Mouse (Mus musculus) neural tube, embryonic 15.5 days (tissue): ENCODE results near the gene Hoxd9. TPM values are rescaled to one million over a fixed set of nuclear protein-coding genes. Genes with fewer than 3 reads are reported as not detected.
A peak's percentile ranks its signal among the peaks of the same experiment; 100 is the strongest.

Experiments
- ATAC-seq: fragments of 200-750 bp; cut with Nextera tagmentation; 2 replicates; pipeline ENCODE4 v1.8.0; 2017; ENCODE audit warnings: mild to moderate bottlenecking, moderate TSS enrichment, moderate library complexity; ENCODE audit not compliant: low FRiP score
- H3K27ac ChIP-seq: fragments of 300-500 bp; sonication (generic); replicated peaks from 2 replicates; pipeline ENCODE4 v1.5.1; 2015; ENCODE audit warnings: mild to moderate bottlenecking, inconsistent platforms
- H3K27me3 ChIP-seq: fragments of 300-500 bp; sonication (generic); replicated peaks from 2 replicates; pipeline ENCODE4 v1.6.1; 2015; ENCODE audit warnings: inconsistent platforms
- H3K36me3 ChIP-seq: fragments of 300-500 bp; sonication (generic); 2 replicates; pipeline ENCODE4 v1.6.1; 2015; ENCODE audit warnings: inconsistent platforms
- H3K4me1 ChIP-seq: fragments of 300-500 bp; sonication (generic); 2 replicates; pipeline ENCODE4 v1.6.1; 2015; ENCODE audit warnings: inconsistent platforms
- H3K4me2 ChIP-seq: fragments of 300-500 bp; sonication (generic); 2 replicates; pipeline ENCODE4 v1.6.1; 2015; ENCODE audit warnings: inconsistent platforms, mild to moderate bottlenecking, moderate library complexity
- H3K4me3 ChIP-seq: fragments of 300-500 bp; sonication (generic); replicated peaks from 2 replicates; pipeline ENCODE4 v1.5.1; 2015; ENCODE audit warnings: mild to moderate bottlenecking, inconsistent platforms
- H3K9ac ChIP-seq: fragments of 300-500 bp; sonication (generic); replicated peaks from 2 replicates; pipeline ENCODE4 v1.6.1; 2015; ENCODE audit warnings: mild to moderate bottlenecking, inconsistent platforms
- H3K9me3 ChIP-seq: fragments of 300-500 bp; sonication (generic); replicated peaks from 2 replicates; pipeline ENCODE4 v1.6.1; 2016; ENCODE audit warnings: inconsistent platforms
- WGBS: fragments of 180-500 bp; shearing (Covaris S2); methylation state at CpG from one replicate; pipeline ENCODE4 v1.1.7; 2015; ENCODE audit warnings: mixed read lengths; 5-methylcytosine and 5-hydroxymethylcytosine counted together
- polyA plus RNA-seq: library from polyadenylated mRNA; unstranded; fragments of >200 nt; fragmentation: Nextera tagmentation; extraction: Ambion mirVana; gene quantifications from 2 replicates; pipeline ENCODE4 v1.2.1, GENCODE M21; 2015

The Hoxd9 gene
- polyA plus RNA-seq, 1 experiment from 2014 or later, result 20.0 TPM

DNA sequence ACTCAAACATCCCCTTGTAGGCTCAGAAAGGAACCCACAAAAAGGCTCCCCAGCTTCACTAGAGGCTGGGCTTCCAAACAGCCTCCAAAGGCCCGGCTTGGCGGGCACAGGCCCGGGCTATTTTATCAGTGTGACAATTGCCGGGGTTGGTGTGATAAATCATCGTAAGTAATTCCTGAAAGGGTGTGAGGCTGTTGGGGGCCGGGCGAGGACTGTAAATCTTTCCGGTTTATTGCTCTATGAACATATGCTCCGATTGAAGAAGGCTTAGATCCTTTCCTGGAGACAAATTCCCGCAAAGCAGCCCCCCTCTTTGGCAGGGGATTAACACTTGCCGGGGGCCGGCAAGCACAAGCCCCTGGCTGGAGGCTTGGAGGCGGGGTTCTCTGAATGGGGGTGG, 36.9 kb downstream of the Hoxd9 start:
- H3K27me3 ChIP-seq, result no peaks in the 10 kb centered on the region
- peak; percentile 33 for ATAC-seq
- H3K4me1 ChIP-seq, result peaks cover 92% of the 10 kb centered on the region
- H3K9me3 ChIP-seq, result no peaks in the 10 kb centered on the region
- H3K36me3 ChIP-seq, result no peaks in the 10 kb centered on the region
- 3% methylated on average over 13 of the region's 13 CpGs for WGBS
- H3K4me3 ChIP-seq, result 0 out of 2 replicates have a peak overlapping the region, but pooled peaks have one; percentile 9
- H3K27ac ChIP-seq, result peak overlapping the region; percentile 91
- H3K4me2 ChIP-seq, result peak overlapping the region; percentile 58
- peak overlapping the region; percentile 46 for H3K9ac ChIP-seq

DNA sequence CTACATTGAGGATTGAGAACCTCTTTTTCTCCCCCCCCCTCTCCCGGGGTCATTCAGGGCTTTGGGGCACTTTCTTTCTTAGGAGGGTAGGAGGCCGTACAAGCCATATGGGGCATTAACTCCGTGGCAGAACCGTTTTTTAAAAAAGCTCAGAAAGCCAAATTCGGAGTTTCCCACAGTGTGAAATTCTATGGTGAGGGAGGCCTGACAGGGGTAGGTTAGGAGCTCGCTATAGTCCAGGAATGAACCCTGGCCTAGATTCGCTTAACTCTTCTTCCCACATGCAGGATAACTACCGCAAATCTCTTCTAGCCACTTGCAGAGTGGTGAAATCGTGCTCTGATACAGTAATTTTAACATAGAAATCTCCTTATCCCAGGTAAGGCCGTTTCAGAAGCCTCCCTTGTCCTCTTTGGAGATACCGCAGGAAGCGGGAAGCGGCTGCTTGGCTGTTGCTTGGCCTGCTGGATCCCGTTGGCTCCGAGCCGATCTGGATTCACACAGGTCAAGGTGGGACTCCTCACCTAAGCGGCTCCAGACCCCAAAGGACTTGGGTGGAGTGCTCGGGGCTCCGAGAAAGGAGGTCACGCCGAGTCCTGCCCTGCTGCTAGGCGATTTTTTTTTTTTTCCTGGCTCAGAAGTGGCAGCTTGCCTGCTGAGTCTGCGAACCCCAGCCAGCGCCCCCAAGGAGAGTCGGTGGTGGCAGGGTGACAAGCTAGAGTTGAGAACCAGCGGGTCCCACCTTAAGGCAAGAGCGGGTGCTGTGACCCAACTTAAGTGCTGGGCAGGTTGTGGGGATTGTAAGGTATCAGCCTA, 37.7 kb downstream of the Hoxd9 start:
- no peak for ATAC-seq
- peak overlapping the region; percentile 58 for H3K4me2 ChIP-seq
- H3K27me3 ChIP-seq, result no peaks in the 10 kb centered on the region
- H3K27ac ChIP-seq, result peak overlapping the region; percentile 91
- H3K9me3 ChIP-seq, result no peaks in the 10 kb centered on the region
- H3K4me1 ChIP-seq, result peaks cover 97% of the 10 kb centered on the region
- 9% methylated on average over 27 of the region's 27 CpGs for WGBS
- no peaks in the 10 kb centered on the region for H3K36me3 ChIP-seq
- peak overlapping the region; percentile 46 for H3K9ac ChIP-seq
- peak overlapping the region; percentile 20; the same call in 1 of the 2 replicates for H3K4me3 ChIP-seq

DNA sequence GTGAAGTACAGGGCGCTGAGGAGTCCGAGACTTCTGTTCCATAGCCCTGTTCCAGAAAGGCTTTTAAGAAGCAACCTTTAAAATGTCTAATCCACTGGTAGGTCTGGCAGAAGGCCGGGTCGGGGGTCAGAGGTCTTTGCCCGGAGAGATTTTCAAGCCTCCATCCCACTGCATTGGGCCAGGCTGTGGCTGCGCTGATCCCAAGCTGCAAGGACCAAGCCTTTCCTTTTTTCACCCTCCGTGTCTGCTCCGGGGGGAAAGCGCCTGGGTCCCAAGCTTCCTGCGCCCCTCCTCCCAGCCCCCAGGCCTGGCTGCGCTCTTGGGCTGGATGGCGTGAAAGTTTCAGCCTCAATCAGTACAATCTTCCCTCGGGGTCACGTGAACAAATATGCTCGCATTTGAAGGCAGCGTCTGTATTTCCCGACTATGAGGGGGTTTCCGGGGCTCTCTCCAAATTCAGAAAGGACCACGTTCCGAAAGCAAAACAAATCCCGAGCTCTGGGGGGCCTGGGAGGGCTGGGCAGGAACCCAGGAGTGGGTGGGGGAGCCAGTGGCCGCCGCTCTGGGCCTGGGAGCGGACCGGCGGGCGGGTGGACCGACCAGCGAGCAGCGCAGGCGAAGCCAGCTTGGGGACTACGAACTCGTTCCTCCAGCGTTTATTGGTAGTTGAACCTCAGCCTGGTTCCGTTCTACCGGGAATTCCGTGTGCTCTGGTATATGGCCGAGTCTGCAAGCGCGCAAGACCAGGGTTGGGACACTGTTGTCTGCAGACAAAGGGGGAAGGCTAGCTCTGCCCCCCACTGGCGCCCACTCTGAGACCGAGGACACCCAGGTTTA, 38.5 kb downstream of the Hoxd9 start:
- Histone ChIP-seq H3K4me3 (peak overlapping the region; percentile 20), H3K9ac (peak overlapping the region; percentile 46), H3K27me3 (no peaks in the 10 kb centered on the region), H3K36me3 (no peaks in the 10 kb centered on the region), H3K27ac (peak overlapping the region; percentile 91), H3K4me2 (peak overlapping the region; percentile 58), H3K4me1 (peaks cover 96% of the 10 kb centered on the region), H3K9me3 (no peaks in the 10 kb centered on the region)
- no peak for ATAC-seq
- WGBS, result 6% methylated on average over 42 of the region's 42 CpGs

DNA sequence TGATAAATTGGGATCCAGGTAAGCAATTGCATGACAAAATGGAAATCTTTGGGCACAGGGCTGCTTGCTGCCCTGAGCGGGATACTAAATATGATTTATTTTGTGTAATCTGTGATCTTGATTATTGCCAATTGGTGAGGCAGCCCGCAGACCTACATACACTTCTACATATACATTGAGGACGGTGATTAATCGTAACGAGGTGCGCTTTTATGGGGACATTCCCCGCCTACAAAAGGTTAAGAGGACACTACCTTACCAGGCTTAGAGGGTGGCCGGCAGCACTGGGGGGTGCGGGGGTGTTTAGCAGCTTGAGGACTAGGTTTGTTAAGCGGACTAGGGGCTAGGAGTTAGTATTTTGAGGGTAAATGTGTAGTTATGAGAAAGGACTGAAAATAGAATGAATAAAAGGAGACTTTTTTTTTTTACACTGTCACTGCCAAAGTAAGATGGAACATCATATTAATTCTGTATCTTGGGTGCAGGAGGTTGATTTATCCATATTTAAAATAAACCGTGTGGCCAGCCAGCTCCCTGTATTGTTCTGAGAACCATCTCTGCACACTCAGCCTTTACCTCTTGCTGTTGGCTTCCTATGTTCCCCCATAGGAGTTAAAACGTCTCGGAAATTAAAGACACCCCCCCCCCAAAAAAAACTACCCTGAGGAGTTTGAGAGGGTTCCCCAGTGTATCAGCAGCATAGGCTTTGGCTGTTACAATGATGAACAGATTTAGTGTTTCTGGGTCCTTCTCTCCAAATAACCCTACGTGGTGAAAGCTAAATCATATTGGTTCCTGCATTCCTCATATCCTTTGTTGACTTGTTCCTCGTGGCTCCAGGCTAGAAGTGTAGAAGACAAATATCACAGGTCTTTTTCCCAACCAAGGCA, 39.4 kb downstream of the Hoxd9 start:
- WGBS, result 9% methylated on average over 15 of the region's 15 CpGs
- H3K4me1 ChIP-seq, result peaks cover 98% of the 10 kb centered on the region

DNA sequence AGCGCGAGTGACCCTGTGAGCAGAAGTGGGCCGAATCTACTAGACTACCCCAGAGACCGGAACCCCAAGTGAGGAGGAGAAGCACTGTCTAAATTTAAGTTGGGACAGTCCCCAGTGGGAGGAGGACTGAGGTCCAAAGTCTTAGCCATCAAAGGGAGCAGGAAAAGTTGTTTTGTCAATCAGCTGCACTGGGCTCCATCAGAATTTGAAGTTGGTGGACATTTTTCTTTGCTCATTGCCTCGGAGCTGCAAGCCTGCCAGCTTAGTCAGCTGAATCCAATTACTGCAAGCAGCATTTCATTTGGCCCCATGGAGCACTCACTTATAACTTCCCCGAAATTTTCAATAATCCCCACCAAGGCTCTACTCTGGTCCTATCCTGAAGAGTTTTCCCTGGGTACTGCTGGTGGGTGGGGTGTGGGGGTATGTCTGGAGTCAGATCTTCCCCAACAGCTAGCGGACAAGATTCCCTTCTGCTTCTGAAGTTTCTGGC, 40.1 kb downstream of the Hoxd9 start:
- H3K4me2 ChIP-seq, result peak overlapping the region; percentile 58
- ATAC-seq, result no peak
- WGBS, result 19% methylated on average over 7 of the region's 7 CpGs
- H3K9ac ChIP-seq, result peak overlapping the region; percentile 46; the same call in 1 of the 2 replicates
- peak overlapping the region; percentile 91 for H3K27ac ChIP-seq
- H3K9me3 ChIP-seq, result no peaks in the 10 kb centered on the region
- no peaks in the 10 kb centered on the region for H3K27me3 ChIP-seq
- no peaks in the 10 kb centered on the region for H3K36me3 ChIP-seq
- peak overlapping the region; percentile 12; the same call in 1 of the 2 replicates for H3K4me3 ChIP-seq
- H3K4me1 ChIP-seq, result peaks cover 91% of the 10 kb centered on the region

More for the DNA sequence above, 39.4 kb downstream of the Hoxd9 start:
- H3K27me3 ChIP-seq, result no peaks in the 10 kb centered on the region
- ATAC-seq, result no peak
- H3K4me2 ChIP-seq, result peak overlapping the region; percentile 58
- H3K9ac ChIP-seq, result peak overlapping the region; percentile 46
- H3K27ac ChIP-seq, result peak overlapping the region; percentile 91
- no peaks in the 10 kb centered on the region for H3K9me3 ChIP-seq
- no peaks in the 10 kb centered on the region for H3K36me3 ChIP-seq
- H3K4me3 ChIP-seq, result peak overlapping the region; percentile 20

DNA sequence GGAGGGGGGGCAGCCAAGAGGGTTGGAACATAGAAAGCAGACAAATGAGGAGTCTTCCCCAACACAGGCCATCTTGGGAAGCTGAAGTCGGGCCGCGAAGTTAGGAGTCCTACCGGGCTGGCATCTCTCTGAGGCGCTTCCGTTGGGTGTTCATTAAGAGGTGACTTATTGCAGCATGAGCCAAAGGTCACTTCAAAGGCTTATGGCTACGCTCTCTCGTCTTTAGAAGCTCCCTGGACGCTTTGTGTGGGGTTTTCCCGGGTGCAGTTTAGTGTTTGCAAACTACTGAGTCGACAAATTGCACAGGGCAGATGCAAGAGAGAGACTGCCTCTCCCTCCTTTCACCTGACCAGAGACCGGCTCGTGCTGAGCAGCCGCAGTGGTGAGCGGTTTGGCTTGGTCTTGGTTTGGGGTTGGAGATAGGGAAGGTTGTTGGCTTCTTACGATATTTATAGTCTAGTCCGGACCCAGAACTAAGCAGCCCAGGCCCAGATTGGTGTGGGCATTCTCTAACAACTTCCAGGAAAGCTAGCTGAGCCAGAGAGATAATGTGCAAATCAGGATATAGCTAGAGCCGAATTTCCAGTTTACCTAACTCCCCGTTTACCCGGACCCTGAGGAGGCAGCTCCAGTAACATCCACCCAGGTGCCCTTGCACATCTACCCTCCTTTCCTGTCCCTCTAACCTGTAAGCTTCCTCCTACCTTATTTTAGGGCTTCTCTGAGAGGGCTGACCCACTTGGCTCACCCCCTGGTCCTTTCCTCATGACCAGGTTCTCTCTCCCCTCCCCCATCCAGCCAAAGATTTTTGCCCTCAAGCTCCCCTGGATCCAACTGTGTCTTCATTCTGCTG, 41.3 kb downstream of the Hoxd9 start:
- peak overlapping the region; percentile 58 for H3K4me2 ChIP-seq
- peak overlapping the region; percentile 91 for H3K27ac ChIP-seq
- H3K4me1 ChIP-seq, result peaks cover 80% of the 10 kb centered on the region
- no peaks in the 10 kb centered on the region for H3K36me3 ChIP-seq
- H3K27me3 ChIP-seq, result no peaks in the 10 kb centered on the region
- peak overlapping the region; percentile 15; the same call in 1 of the 2 replicates for H3K4me3 ChIP-seq
- H3K9me3 ChIP-seq, result no peaks in the 10 kb centered on the region
- 4% methylated on average over 20 of the region's 20 CpGs for WGBS
- ATAC-seq, result no peak
- H3K9ac ChIP-seq, result peak overlapping the region; percentile 46

DNA sequence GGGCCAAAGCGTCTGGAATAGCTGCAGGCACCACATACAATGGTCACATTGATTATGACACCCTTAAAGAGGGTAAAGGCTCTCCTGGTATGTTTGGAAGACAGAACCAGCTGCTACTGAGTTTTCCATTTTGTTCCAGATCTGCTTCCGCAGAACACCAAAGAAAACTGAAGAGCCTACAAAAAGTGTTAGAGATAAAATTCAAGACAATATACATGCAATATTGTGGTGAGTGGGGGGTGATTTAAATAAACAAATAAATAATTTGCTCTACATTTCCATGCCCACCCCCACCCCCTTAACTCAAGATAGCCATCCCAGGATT, 41.9 kb downstream of the Hoxd9 start:
- no peak for ATAC-seq
- Histone ChIP-seq H3K9ac (peak overlapping the region; percentile 46; the same call in 1 of the 2 replicates), H3K4me3 (no peak overlapping the region), H3K4me2 (peak overlapping the region; percentile 58), H3K27ac (peak overlapping the region; percentile 91), H3K4me1 (peaks cover 74% of the 10 kb centered on the region), H3K36me3 (no peaks in the 10 kb centered on the region), H3K27me3 (no peaks in the 10 kb centered on the region), H3K9me3 (no peaks in the 10 kb centered on the region)
- WGBS, result 18% methylated on average over 2 of the region's 2 CpGs

DNA sequence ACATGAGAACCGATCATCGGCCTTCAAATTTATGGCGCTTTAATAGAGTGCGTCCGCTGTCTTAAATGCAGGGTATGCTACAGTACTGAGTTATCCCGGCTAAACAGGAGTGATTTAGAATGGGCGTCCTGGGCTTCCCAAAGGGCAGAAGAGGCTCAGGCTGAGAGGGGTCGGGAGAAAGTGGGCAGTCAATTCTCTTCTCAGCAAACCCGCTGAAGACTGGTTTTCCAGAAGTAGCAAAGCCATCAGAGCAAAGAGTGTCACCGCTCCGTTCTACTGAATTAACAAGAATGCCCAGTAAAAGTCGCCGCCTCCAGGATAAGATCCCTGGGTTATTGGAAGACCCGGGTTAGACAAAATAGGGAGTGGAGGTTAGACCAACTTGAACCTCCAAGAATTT, 42.3 kb downstream of the Hoxd9 start:
- Histone ChIP-seq H3K9ac (peak overlapping the region; percentile 42), H3K4me1 (peaks cover 70% of the 10 kb centered on the region), H3K27me3 (no peaks in the 10 kb centered on the region), H3K27ac (peak overlapping the region; percentile 91), H3K4me2 (peak overlapping the region; percentile 58), H3K4me3 (peak overlapping the region; percentile 27), H3K9me3 (no peaks in the 10 kb centered on the region), H3K36me3 (no peaks in the 10 kb centered on the region)
- WGBS, result 3% methylated on average over 14 of the region's 14 CpGs
- no peak for ATAC-seq

DNA sequence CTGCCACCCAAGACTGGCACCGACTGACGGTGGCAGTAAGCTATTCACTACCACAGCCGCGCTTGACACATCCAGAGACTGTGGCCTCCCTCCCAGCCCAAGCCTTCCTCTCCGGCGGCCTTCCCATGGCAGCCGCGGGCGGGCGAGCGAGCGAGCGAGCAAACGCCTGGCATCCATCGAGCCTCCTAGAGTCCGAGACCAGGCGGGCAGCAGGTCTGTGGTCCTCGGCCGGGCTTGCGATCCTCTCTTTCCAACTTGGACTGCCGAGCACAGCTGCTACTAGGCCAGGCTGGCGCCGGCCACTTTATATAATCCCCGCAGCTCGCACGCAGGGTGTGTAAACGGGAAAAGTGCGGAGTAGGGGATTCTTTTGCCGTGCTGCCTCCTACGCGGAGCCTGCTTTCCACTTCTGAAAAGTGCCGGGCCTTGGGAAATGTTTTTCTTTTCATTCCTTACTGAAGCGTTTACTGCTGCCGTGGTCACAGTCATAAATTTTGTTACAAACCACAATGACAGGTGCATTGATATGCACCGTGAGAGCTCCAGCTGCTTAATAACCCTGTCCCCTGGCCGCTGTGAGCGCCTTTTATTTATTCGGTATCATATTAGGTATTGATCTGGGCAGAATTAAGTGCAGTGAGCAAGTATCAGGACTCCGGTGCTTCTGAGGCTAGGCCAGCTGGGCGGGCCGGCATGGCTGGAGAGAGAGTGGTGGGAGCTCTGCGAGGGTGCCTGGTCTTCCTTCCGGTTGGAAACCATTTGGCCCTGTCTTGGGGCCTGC, 43.0 kb downstream of the Hoxd9 start:
- peaks cover 69% of the 10 kb centered on the region for H3K4me1 ChIP-seq
- 2% methylated on average over 43 of the region's 43 CpGs for WGBS
- H3K36me3 ChIP-seq, result no peaks in the 10 kb centered on the region
- peak overlapping the region; percentile 91 for H3K27ac ChIP-seq
- H3K4me3 ChIP-seq, result peak overlapping the region; percentile 27
- H3K9ac ChIP-seq, result peak overlapping the region; percentile 42
- no peaks in the 10 kb centered on the region for H3K9me3 ChIP-seq
- H3K4me2 ChIP-seq, result peak overlapping the region; percentile 58
- ATAC-seq, result peak; percentile 14
- H3K27me3 ChIP-seq, result no peaks in the 10 kb centered on the region
